Mouse (Mus musculus): ENCODE results near the gene Cers5. TPM values are rescaled to one million over a fixed set of nuclear protein-coding genes. Genes with fewer than 3 reads are reported as not detected.

The Cers5 gene
- total RNA-seq, 2 experiments from 2014 or later = 17.9 to 58.3 TPM

Other genes with a start within 250 kb of the Cers5 start
- not detected in 2 replicates for gene Faim2, start 244.7 kb downstream of the Cers5 start, total RNA-seq (2014; fragmentation: Nextera tagmentation)
- 0.17 TPM in 1 of 2 replicates, not detected in the other for gene Faim2, start 244.7 kb downstream of the Cers5 start, total RNA-seq (2017)
- gene Aqp2, start 193.8 kb downstream of the Cers5 start, total RNA-seq (2014; fragmentation: Nextera tagmentation) = not detected in 2 replicates
- gene Aqp2, start 193.8 kb downstream of the Cers5 start, total RNA-seq (2017) = not detected in 2 replicates
- not detected in 2 replicates for gene Aqp5, start 182.1 kb downstream of the Cers5 start, total RNA-seq (2014; fragmentation: Nextera tagmentation)
- gene Aqp5, start 182.1 kb downstream of the Cers5 start, total RNA-seq (2017) = not detected in 2 replicates
- not detected in 2 replicates for gene Aqp6, start 171.5 kb downstream of the Cers5 start, total RNA-seq (2014; fragmentation: Nextera tagmentation)
- gene Aqp6, start 171.5 kb downstream of the Cers5 start, total RNA-seq (2017) = not detected in 2 replicates
- gene Racgap1, start 121.2 kb downstream of the Cers5 start, total RNA-seq (2014; fragmentation: Nextera tagmentation) = 47.0 and 75.5 TPM in 2 replicates
- gene Racgap1, start 121.2 kb downstream of the Cers5 start, total RNA-seq (2017) = 76.4 and 80.0 TPM in 2 replicates
- gene Asic1, start 102.5 kb downstream of the Cers5 start, total RNA-seq (2014; fragmentation: Nextera tagmentation) = not detected in 2 replicates
- gene Asic1, start 102.5 kb downstream of the Cers5 start, total RNA-seq (2017) = not detected in 2 replicates
- gene Smarcd1, start 70.8 kb downstream of the Cers5 start, total RNA-seq (2014; fragmentation: Nextera tagmentation) = 29.8 and 34.7 TPM in 2 replicates
- gene Smarcd1, start 70.8 kb downstream of the Cers5 start, total RNA-seq (2017) = 16.3 and 28.0 TPM in 2 replicates
- not detected in 2 replicates for gene Gm17349, start 67.4 kb downstream of the Cers5 start, total RNA-seq (2014; fragmentation: Nextera tagmentation)
- gene Gm17349, start 67.4 kb downstream of the Cers5 start, total RNA-seq (2017) = not detected in 2 replicates
- gene Gpd1, start 55.4 kb downstream of the Cers5 start, total RNA-seq (2014; fragmentation: Nextera tagmentation) = 0.68 and 0.86 TPM in 2 replicates
- gene Gpd1, start 55.4 kb downstream of the Cers5 start, total RNA-seq (2017) = 0.10 and 0.34 TPM in 2 replicates
- 57.0 and 57.1 TPM in 2 replicates for gene Cox14, start 47.3 kb downstream of the Cers5 start, total RNA-seq (2014; fragmentation: Nextera tagmentation)
- 38.9 and 47.3 TPM in 2 replicates for gene Cox14, start 47.3 kb downstream of the Cers5 start, total RNA-seq (2017)
- gene Lima1, start 102.6 kb upstream of the Cers5 start, total RNA-seq (2014; fragmentation: Nextera tagmentation) = 3.5 and 13.8 TPM in 2 replicates
- 3.0 and 7.2 TPM in 2 replicates for gene Lima1, start 102.6 kb upstream of the Cers5 start, total RNA-seq (2017)
- not detected in 2 replicates for gene Fam186a, start 194.2 kb upstream of the Cers5 start, total RNA-seq (2014; fragmentation: Nextera tagmentation)
- gene Fam186a, start 194.2 kb upstream of the Cers5 start, total RNA-seq (2017) = not detected in 2 replicates
- gene Larp4, start 197.2 kb upstream of the Cers5 start, total RNA-seq (2014; fragmentation: Nextera tagmentation) = 99.3 and 101 TPM in 2 replicates
- gene Larp4, start 197.2 kb upstream of the Cers5 start, total RNA-seq (2017) = 77.6 and 87.4 TPM in 2 replicates

Measured in granulocyte monocyte progenitor cell, adult 5-6 weeks (primary cell).